Mouse (Mus musculus) ES-CJ7 (cell line): ENCODE data around the gene Ngrn.
A peak's percentile ranks its signal among the peaks of the same experiment; 100 is the strongest.

Source experiments
- DNase-seq: peaks from one replicate; pipeline ENCODE4 v3.0.0; 2011; ENCODE audit warnings: low read depth, low spot score

The Ngrn gene

DNA sequence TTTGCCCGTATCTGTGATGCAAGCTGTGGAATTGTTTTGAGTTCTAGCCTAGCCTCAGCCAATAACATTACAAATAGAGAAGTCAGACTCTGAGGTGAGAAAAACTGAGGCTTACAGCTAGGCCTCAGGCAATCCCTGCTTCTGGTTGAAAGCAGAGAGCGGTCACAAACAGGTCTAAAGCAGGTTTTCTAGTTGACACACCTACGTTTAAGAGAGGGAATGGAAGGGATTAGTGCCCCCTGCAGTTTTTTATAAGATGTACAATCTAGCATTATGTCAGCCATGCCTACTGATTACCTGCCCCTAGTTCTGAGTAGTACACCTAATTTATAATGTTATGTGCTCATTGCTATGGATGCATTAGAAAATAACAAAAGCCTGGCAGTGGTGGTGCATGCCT is 46.8 kb downstream of the Ngrn start:
- DNase-seq, result peak; percentile 43

DNA sequence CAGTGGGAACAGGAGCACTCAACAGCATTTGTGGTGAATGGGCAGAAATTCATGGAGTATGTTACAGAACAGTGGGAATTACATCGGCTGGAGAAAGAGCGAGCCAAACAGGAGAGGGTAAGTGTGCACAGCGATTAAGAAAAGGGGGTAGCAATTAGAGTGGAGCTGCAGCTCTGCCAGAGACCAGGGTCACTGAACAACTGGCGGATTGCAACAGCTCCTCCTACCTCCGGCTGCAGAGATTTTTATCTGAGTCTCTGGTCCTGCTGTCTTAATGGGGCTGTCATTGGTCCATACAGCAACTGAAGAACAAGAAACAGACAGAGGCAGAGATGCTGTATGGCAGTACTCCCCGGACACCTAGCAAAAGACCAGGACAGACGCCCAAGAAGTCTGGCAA is 49.8 kb downstream of the Ngrn start:
- no peak for DNase-seq
